Mouse (Mus musculus) activated CD4-positive, CD25-positive, alpha-beta regulatory T cell, adult 9 weeks (primary cell): ENCODE results near the gene Olfr1274-ps. TPM values are rescaled to one million over a fixed set of nuclear protein-coding genes. Genes with fewer than 3 reads are reported as not detected.

Experiments
- polyA plus RNA-seq: library from polyadenylated mRNA; unstranded; fragments of 100-300 nt; shearing (Covaris generic); gene quantifications from one replicate; pipeline ENCODE4 v1.2.1, GENCODE M21; 2017

The Olfr1274-ps gene
- not detected for polyA plus RNA-seq

DNA sequence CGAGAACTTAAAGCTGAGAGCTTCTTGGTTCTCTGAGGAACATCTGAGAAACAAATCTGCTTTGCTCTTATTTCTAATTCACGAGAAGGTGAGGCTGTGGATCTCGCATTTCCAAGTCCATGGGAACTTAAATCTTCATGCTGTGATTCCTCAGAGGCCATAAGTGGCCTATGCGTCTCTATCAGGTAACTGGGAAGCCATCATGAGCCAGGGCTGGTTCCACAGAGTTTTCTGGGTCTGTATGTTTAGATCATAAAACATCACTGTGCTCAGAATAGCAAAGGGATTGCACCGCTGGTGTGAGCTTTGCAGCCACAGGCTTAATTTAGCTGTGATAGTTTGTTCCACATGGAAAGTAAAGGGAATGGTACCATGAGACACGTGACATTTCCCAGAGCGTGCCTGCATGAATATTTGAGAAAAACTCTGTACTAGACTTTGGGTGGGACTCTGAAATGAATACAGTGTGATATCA, at the start of gene Olfr1274-ps:
TSS of gene Olfr1274-ps (plus strand) at position 51 of the 475 bp plus-strand sequence.

Other genes with a start within 250 kb of the Olfr1274-ps start
- not detected for gene Olfr1270, start 245.6 kb upstream of the Olfr1274-ps start, polyA plus RNA-seq
- gene Olfr1506, start 174.2 kb upstream of the Olfr1274-ps start, polyA plus RNA-seq: not detected
- not detected for gene Olfr142, start 141.1 kb upstream of the Olfr1274-ps start, polyA plus RNA-seq
- gene Olfr1271, start 127.7 kb upstream of the Olfr1274-ps start, polyA plus RNA-seq: not detected
- not detected for gene Olfr1272, start 105.8 kb upstream of the Olfr1274-ps start, polyA plus RNA-seq
- not detected for gene Gm13769, start 76.5 kb upstream of the Olfr1274-ps start, polyA plus RNA-seq
- gene Ptprj, start 182.0 kb downstream of the Olfr1274-ps start, polyA plus RNA-seq: 2.4 TPM